In the genomic region with DNA sequence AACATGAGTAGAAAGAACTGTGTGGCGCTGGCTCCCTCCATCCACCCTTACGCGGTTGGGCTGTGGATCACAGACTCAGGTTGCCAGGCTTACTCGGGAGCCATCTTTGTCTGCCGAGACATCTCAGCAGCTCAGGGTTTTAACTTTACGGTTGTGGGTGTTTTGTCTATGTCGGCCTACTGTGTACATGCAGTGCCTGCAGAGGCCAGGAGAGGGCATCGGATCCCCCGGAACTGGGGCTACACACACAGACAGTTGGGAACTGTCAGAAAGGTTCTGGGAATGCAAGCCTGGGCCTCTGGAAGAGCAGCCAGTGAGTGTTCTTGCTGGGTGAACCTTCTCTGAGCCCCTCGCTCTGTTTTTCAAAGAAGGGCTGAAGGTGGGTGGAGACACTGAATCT, we compare ENCODE assay signal across 11 mouse cellular contexts. TPM values are rescaled to one million over a fixed set of nuclear protein-coding genes. Genes with fewer than 3 reads are reported as not detected.
DNase-seq lines count a peak whose midpoint lies in the region; ATAC-seq and TF ChIP-seq lines count a peak whose summit lies in the region.
"Had no signal": no experiment of that assay in that cellular context is flagged by ENCODE, and none has a peak within 500 bp of the region (broad histone marks: within the 10 kb centered on the region; RNA-seq: fewer than 3 reads in every experiment).

No protein-coding gene starts in this region.

- no peaks in the 10 kb centered on the region for H3K27me3 ChIP-seq in lung, postnatal 0 days (replicated peaks; ENCODE audit: insufficient read depth, low read length)
- no peaks in the 10 kb centered on the region for H3K27me3 ChIP-seq in stomach, postnatal 0 days (ENCODE audit: control insufficient read depth, insufficient read depth, low read length)

- H3K9ac ChIP-seq in lung, postnatal 0 days (replicated peaks; ENCODE audit: low read depth): no peak overlapping the region
- H3K9ac ChIP-seq in stomach, postnatal 0 days (ENCODE audit: low read length): no peak overlapping the region

- no peaks in the 10 kb centered on the region for H3K9me3 ChIP-seq in lung, postnatal 0 days (ENCODE audit: low read length)
- no peaks in the 10 kb centered on the region for H3K9me3 ChIP-seq in stomach, postnatal 0 days (ENCODE audit: control insufficient read depth, low read length)

- no peaks in the 10 kb centered on the region for H3K4me1 ChIP-seq in lung, postnatal 0 days (ENCODE audit: insufficient read depth, low read depth, low read length)
- no peaks in the 10 kb centered on the region for H3K4me1 ChIP-seq in stomach, postnatal 0 days (replicated peaks; ENCODE audit: control insufficient read depth, insufficient read depth)

- 48% methylated on average over 10 of the region's 10 CpGs for WGBS in lung, postnatal 0 days
- WGBS in stomach, postnatal 0 days: 48% methylated on average over 10 of the region's 10 CpGs

- no peak overlapping the region for H3K4me3 ChIP-seq in lung, postnatal 0 days (ENCODE audit: low read depth, low read length)
- H3K4me3 ChIP-seq in stomach, postnatal 0 days (ENCODE audit: low read depth, low read length): no peak overlapping the region

- H3K4me2 ChIP-seq in lung, postnatal 0 days (replicated peaks; ENCODE audit: low read depth, low read length): no peak overlapping the region
- no peak overlapping the region for H3K4me2 ChIP-seq in stomach, postnatal 0 days (replicated peaks; ENCODE audit: low read depth)

- DNase-seq in embryo, embryonic 10.5 days (ENCODE audit: low spot score): peak; percentile 31
- DNase-seq in embryo, embryonic 10 days (ENCODE audit: low spot score): no peak
- DNase-seq in lung, postnatal 0 days (ENCODE audit: low spot score): no peak
- no peak for DNase-seq in lung, adult 18-20 months
- no peak for DNase-seq in brain, embryonic 14.5 days (ENCODE audit: low read depth)
- no peak for DNase-seq in stomach, postnatal 0 days (ENCODE audit: low spot score)
- no peak for DNase-seq in ovary, postnatal 10 days (ENCODE audit: low spot score)
- DNase-seq in kidney, adult 11 months: no peak

- ATAC-seq in lung, postnatal 0 days: no peak
- ATAC-seq in stomach, postnatal 0 days (ENCODE audit: low FRiP score, low TSS enrichment): no peak
- ATAC-seq: hindbrain, embryonic 16.5 days had no signal

- no peak for TF ChIP-seq EP300 in lung, postnatal 0 days (IDR thresholded peaks at IDR 0.05)
- TF ChIP-seq EP300 in stomach, postnatal 0 days (optimal IDR thresholded peaks at IDR 0.05): no peak

- TF ChIP-seq CTCF in lung, postnatal 0 days (IDR thresholded peaks at IDR 0.05): peak; percentile 54
- TF ChIP-seq CTCF in brain, embryonic 14.5 days (IDR thresholded peaks at IDR 0.05; ENCODE audit: borderline replicate concordance, extremely low read depth, insufficient read depth, insufficient read length): peak; percentile 43; the same call in 1 of the 2 replicates
- peak; percentile 56 for TF ChIP-seq CTCF in stomach, postnatal 0 days (IDR thresholded peaks at IDR 0.05; ENCODE audit: low read depth)

- TF ChIP-seq POLR2A in brain, embryonic 14.5 days (IDR thresholded peaks at IDR 0.05; ENCODE audit: borderline replicate concordance, extremely low read depth, insufficient read depth, insufficient read length, poor library complexity, severe bottlenecking): no peak

- H3K27ac ChIP-seq in lung, postnatal 0 days (ENCODE audit: low read length): no peak overlapping the region
- H3K27ac ChIP-seq in stomach, postnatal 0 days (replicated peaks): no peak overlapping the region

- peaks cover 17% of the 10 kb centered on the region; the same call in 1 of the 2 replicates for H3K36me3 ChIP-seq in lung, postnatal 0 days (ENCODE audit: insufficient read depth, low read length)
- H3K36me3 ChIP-seq in stomach, postnatal 0 days (ENCODE audit: control insufficient read depth, insufficient read depth, low read length): peaks cover 5% of the 10 kb centered on the region

RNA-seq across cellular contexts. Expression of a gene that starts 9.9 kb away (rescaled TPM):
- 72.2 and 76.7 TPM in 2 replicates for polyA plus RNA-seq in lung, postnatal 0 days (2015; fragmentation: Nextera tagmentation; extraction: Ambion mirVana)
- polyA plus RNA-seq in brain, embryonic 14.5 days (2012; rRNA removed): 71.8 and 85.7 TPM in 2 replicates
- 56.2 TPM in 2 replicates for polyA plus RNA-seq in stomach, postnatal 0 days (2015; fragmentation: Nextera tagmentation; extraction: Ambion mirVana)

RNA-seq across cellular contexts. Expression of a gene that starts 12.1 kb away (rescaled TPM):
- polyA plus RNA-seq in lung, postnatal 0 days (2015; fragmentation: Nextera tagmentation; extraction: Ambion mirVana): 0.04 TPM in 2 replicates
- 1.8 and 2.2 TPM in 2 replicates for polyA plus RNA-seq in brain, embryonic 14.5 days (2012; rRNA removed)
- 0.02 TPM in 1 of 2 replicates, not detected in the other for polyA plus RNA-seq in stomach, postnatal 0 days (2015; fragmentation: Nextera tagmentation; extraction: Ambion mirVana)
- polyA plus RNA-seq: limb, embryonic 11.5 days; stomach, embryonic 16.5 days had no signal

RNA-seq across cellular contexts. Expression of a gene that starts 31.7 kb away (rescaled TPM):
- not detected in 2 replicates for polyA plus RNA-seq in lung, postnatal 0 days (2015; fragmentation: Nextera tagmentation; extraction: Ambion mirVana)
- polyA plus RNA-seq in brain, embryonic 14.5 days (2012; rRNA removed): 1.2 and 2.9 TPM in 2 replicates
- polyA plus RNA-seq in stomach, postnatal 0 days (2015; fragmentation: Nextera tagmentation; extraction: Ambion mirVana): not detected in 2 replicates
- polyA plus RNA-seq: limb, embryonic 11.5 days; stomach, embryonic 16.5 days had no signal

RNA-seq across cellular contexts. Expression of a gene that starts 43.5 kb away (rescaled TPM):
- 0.13 and 0.14 TPM in 2 replicates for polyA plus RNA-seq in lung, postnatal 0 days (2015; fragmentation: Nextera tagmentation; extraction: Ambion mirVana)
- 0.95 and 2.4 TPM in 2 replicates for polyA plus RNA-seq in brain, embryonic 14.5 days (2012; rRNA removed)
- 0.11 TPM in 1 of 2 replicates, not detected in the other for polyA plus RNA-seq in stomach, postnatal 0 days (2015; fragmentation: Nextera tagmentation; extraction: Ambion mirVana)

RNA-seq across cellular contexts. Expression of a gene that starts 49.6 kb away (rescaled TPM):
- 8.7 and 11.1 TPM in 2 replicates for polyA plus RNA-seq in lung, postnatal 0 days (2015; fragmentation: Nextera tagmentation; extraction: Ambion mirVana)
- 18.4 and 37.5 TPM in 2 replicates for polyA plus RNA-seq in brain, embryonic 14.5 days (2012; rRNA removed)
- polyA plus RNA-seq in stomach, postnatal 0 days (2015; fragmentation: Nextera tagmentation; extraction: Ambion mirVana): 5.1 TPM in 2 replicates
